Mouse (Mus musculus) testis, adult 2 months (tissue): ENCODE data around the gene Plin4.

Experiments
- CTCF ChIP-seq: fragments of 200-500 bp; IDR thresholded peaks from 2 replicates; pipeline ENCODE4 v1.5.1; 2012; ENCODE audit warnings: low read depth, mild to moderate bottlenecking, inconsistent platforms, low read length, moderate library complexity; ENCODE audit not compliant: control insufficient read depth, insufficient read depth, insufficient replicate concordance
- POLR2A ChIP-seq: fragments of 200-500 bp; IDR thresholded peaks from 2 replicates; pipeline ENCODE4 v1.6.1; 2012; ENCODE audit warnings: low read depth, mild to moderate bottlenecking, inconsistent platforms, low read length, moderate library complexity; ENCODE audit not compliant: control insufficient read depth

DNA sequence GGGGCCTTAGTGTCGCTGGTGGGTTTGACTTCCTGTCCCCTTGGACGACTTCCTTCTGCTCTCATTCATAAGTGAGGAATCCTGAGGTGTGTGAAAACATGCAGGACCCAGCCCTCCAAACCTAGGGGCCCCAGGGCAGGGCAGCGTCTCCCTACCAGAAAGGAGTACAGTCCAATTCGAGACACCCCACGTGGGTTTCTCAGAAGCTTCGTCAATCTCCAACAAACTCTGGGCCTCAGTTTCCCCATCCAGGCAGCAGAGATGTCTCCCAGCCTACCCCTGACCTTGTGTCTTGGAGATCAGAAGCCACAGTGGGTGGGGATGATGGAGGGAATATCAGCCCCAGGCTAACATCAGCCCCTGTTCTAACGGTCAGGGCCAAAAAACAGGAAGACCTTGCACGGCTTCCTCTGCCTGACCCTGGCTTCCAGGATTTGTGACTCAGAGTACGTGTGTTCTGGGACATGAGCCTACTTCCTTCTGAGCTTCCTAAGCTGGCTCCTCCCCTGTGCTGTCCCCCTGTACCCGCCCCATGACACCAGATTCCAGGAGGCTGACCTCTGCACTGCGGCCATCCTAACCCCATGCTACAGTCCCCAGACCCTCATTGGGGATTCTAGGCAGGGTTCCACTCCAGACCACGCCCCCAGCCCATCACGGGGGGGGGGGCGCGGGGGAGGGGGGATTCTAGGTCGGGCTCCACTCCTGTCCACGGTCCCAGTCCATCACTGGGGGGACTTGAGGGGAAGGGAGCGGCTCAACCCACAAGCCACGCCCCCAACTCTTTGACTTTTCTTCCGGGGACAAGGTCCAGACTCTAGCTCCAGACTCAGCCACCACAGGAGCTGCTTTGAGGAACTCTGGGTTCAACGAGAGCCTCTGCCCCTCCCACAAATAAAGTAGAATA lies 24.1 kb upstream of the Plin4 start:
- no peak for TF ChIP-seq POLR2A
- no peak for TF ChIP-seq CTCF
